Mouse (Mus musculus) midbrain, postnatal 0 days (tissue): ENCODE data around the gene Dynlt1b. TPM values are rescaled to one million over a fixed set of nuclear protein-coding genes. Genes with fewer than 3 reads are reported as not detected.
"Not testable (repeated sequence)": the region's sequence is repeated elsewhere in the genome, so short reads cannot be mapped to it uniquely, and the experiment has no call there.

ENCODE experiments used
- ATAC-seq: fragments of 200-750 bp; cut with Nextera tagmentation; 2 replicates; pipeline ENCODE4 v1.8.0; 2017; ENCODE audit warnings: moderate number of reproducible peaks, mild to moderate bottlenecking, moderate TSS enrichment, moderate library complexity; ENCODE audit not compliant: low FRiP score
- DNase-seq: peaks from one replicate; pipeline ENCODE4 v3.0.0-alpha.2; 2015; ENCODE audit warnings: low spot score
- H3K27ac ChIP-seq: fragments of 300-500 bp; sonication (generic); 2 replicates; pipeline ENCODE4 v1.5.1; 2014; ENCODE audit warnings: low read depth, mild to moderate bottlenecking, low read length, mixed read lengths
- H3K27me3 ChIP-seq: fragments of 300-500 bp; sonication (generic); 2 replicates; pipeline ENCODE4 v1.6.1; 2014; ENCODE audit warnings: low read length, control low read depth, mixed read lengths; ENCODE audit not compliant: insufficient read depth
- H3K36me3 ChIP-seq: fragments of 300-500 bp; sonication (generic); 2 replicates; pipeline ENCODE4 v1.6.1; 2014; ENCODE audit warnings: low read length, control low read depth, mixed read lengths; ENCODE audit not compliant: insufficient read depth
- H3K4me1 ChIP-seq: fragments of 300-500 bp; sonication (generic); 2 replicates; pipeline ENCODE4 v1.6.1; 2014; ENCODE audit warnings: mild to moderate bottlenecking, control low read depth, antibody characterized with exemption, low read length, mixed read lengths; ENCODE audit not compliant: insufficient read depth
- H3K4me2 ChIP-seq: fragments of 300-500 bp; sonication (generic); 2 replicates; pipeline ENCODE4 v1.6.1; 2014; ENCODE audit warnings: low read depth, mild to moderate bottlenecking, low read length, mixed read lengths; ENCODE audit not compliant: poor library complexity, severe bottlenecking
- H3K4me3 ChIP-seq: fragments of 300-500 bp; sonication (generic); 2 replicates; pipeline ENCODE4 v1.5.1; 2014; ENCODE audit warnings: low read depth, mild to moderate bottlenecking, low read length, moderate library complexity
- H3K9ac ChIP-seq: fragments of 300-500 bp; sonication (generic); replicated peaks from 2 replicates; pipeline ENCODE4 v1.6.1; 2014; ENCODE audit warnings: mild to moderate bottlenecking, low read length, moderate library complexity, mixed read lengths; ENCODE audit not compliant: poor library complexity, severe bottlenecking
- H3K9me3 ChIP-seq: fragments of 300-500 bp; sonication (generic); 2 replicates; pipeline ENCODE4 v1.6.1; 2016; ENCODE audit warnings: low read length, control low read depth
- CTCF ChIP-seq: IDR thresholded peaks from 2 replicates; pipeline ENCODE4 v1.5.1; 2016; ENCODE audit warnings: antibody characterized with exemption, mild to moderate bottlenecking
- WGBS: fragments of 180-500 bp; shearing (Covaris S2); extraction: QIAGEN DNeasy Blood & Tissue Kit; methylation state at CpG from one replicate; pipeline ENCODE4 v1.1.7; 2014; 5-methylcytosine and 5-hydroxymethylcytosine counted together
- polyA plus RNA-seq: library from polyadenylated mRNA; unstranded; fragments of >200 nt; fragmentation: Nextera tagmentation; extraction: Ambion mirVana; gene quantifications from 2 replicates; pipeline ENCODE4 v1.2.1, GENCODE M21; 2015
- total RNA-seq: library from RNA; depleted of rRNA; stranded (reverse); fragments of >200 nt; gene quantifications from 2 replicates; pipeline ENCODE4 v1.2.3, GENCODE M21; 2014

The Dynlt1b gene
- total and polyA plus RNA-seq, 2 experiments from 2014 or later: 625 to 1,251 TPM

- H3K27me3 ChIP-seq, ATAC-seq, H3K9ac ChIP-seq, H3K9me3 ChIP-seq, DNase-seq, H3K27ac ChIP-seq, H3K36me3 ChIP-seq, H3K4me1 ChIP-seq, H3K4me3 ChIP-seq, H3K4me2 ChIP-seq: not testable (repeated sequence)
- 96% methylated on average over 5 of the region's 5 CpGs for WGBS
Observed at GRCm38 (mm10) chr17:6461083-6461595, 31.2 kb downstream of the Dynlt1b start.

DNA sequence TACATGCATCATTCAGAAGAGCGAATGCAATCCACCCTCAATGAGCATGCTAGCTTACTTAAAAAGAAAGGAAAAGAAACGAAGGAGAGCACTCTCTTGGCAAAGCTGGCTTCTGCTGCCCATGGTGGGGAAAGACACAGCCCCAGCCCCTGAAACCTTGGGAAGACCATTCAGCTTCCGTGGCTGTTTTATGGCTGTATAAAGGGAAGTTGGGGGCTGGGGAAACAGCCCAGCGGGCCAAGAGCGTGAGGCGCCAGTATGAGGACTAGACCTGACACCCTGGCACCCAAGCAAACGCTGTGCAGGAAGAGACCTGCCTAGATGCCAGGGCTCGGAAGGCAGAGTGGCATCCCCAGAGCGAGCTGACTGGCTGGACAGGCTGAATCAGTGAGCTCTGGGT is 35.8 kb downstream of the Dynlt1b start:
- WGBS: 67% methylated on average over 8 of the region's 9 CpGs
- not testable (repeated sequence) for H3K4me2 ChIP-seq, H3K27ac ChIP-seq, H3K4me1 ChIP-seq, DNase-seq, H3K9me3 ChIP-seq, H3K9ac ChIP-seq, H3K27me3 ChIP-seq, ATAC-seq, H3K4me3 ChIP-seq, H3K36me3 ChIP-seq

- not testable (repeated sequence) for H3K4me2 ChIP-seq, H3K4me3 ChIP-seq, H3K36me3 ChIP-seq, H3K9me3 ChIP-seq, H3K27ac ChIP-seq, DNase-seq, H3K9ac ChIP-seq, ATAC-seq, H3K27me3 ChIP-seq, H3K4me1 ChIP-seq
- peak; percentile 31 for TF ChIP-seq CTCF
- WGBS: 66% methylated on average over 16 of the region's 18 CpGs
Observed at GRCm38 (mm10) chr17:6467638-6468461, 37.9 kb downstream of the Dynlt1b start.

- not testable (repeated sequence) for H3K9ac ChIP-seq, DNase-seq, H3K9me3 ChIP-seq, H3K4me1 ChIP-seq, H3K4me2 ChIP-seq, ATAC-seq, H3K4me3 ChIP-seq, H3K36me3 ChIP-seq, H3K27me3 ChIP-seq, H3K27ac ChIP-seq
- 65% methylated on average over 2 of the region's 3 CpGs for WGBS
Observed at GRCm38 (mm10) chr17:6470031-6470430, 40.1 kb downstream of the Dynlt1b start.

GRCm38 (mm10) chr17:6470671-6471070 is 40.8 kb downstream of the Dynlt1b start:
- H3K4me2 ChIP-seq, H3K36me3 ChIP-seq, H3K27me3 ChIP-seq, H3K4me3 ChIP-seq, H3K4me1 ChIP-seq, H3K27ac ChIP-seq, ATAC-seq, H3K9me3 ChIP-seq, DNase-seq, H3K9ac ChIP-seq: not testable (repeated sequence)
- WGBS: 90% methylated on average over 3 of the region's 7 CpGs

DNA sequence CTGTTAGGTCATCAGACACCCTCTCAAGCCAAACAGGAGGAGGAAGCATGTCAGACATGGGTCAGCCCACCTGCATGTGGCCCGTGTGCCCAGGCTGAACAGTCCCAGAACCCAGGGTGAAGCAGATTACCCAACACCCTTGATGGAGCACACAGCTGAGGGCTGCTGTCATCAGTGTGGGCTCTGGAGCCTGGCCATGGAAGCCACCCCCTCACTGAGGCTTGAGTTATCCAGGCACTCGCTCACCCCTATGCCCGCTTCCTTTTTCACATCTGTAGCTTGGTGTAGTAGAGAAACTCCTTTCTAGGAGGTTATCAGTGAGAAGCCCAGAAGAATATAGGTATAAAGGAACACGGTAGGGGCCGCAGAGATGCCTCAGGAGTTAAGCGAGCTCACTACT is 45.4 kb downstream of the Dynlt1b start:
- not testable (repeated sequence) for ATAC-seq, H3K27me3 ChIP-seq, H3K4me1 ChIP-seq, H3K36me3 ChIP-seq, H3K27ac ChIP-seq, H3K4me2 ChIP-seq, H3K9ac ChIP-seq, H3K9me3 ChIP-seq, H3K4me3 ChIP-seq, DNase-seq
- WGBS: 95% methylated on average over 6 of the region's 6 CpGs

DNA sequence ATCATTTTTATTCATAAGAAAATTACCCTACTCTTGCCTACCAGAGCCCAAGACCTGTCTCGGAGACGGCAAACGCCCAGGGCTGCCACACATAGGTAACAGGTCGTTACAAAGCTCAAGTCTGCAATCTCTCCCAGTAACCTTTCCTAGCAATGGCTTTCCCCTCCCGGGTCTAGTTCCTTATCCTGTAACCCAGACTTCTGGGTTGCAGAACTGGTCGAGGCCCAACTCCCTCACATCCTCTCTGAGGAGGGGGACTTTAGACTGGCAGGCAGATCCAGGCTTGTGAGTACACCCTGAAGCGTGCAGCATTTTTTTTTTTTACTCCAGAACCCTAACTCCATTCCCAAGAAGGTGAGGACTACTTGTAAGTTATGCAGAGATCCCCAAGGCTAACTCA is 46.0 kb downstream of the Dynlt1b start:
- not testable (repeated sequence) for H3K9ac ChIP-seq, H3K27ac ChIP-seq, DNase-seq, H3K9me3 ChIP-seq, H3K4me1 ChIP-seq, H3K27me3 ChIP-seq, ATAC-seq, H3K36me3 ChIP-seq
- peak overlapping the region; percentile 64; the same call in 1 of the 2 replicates for H3K4me3 ChIP-seq
- 64% methylated on average over 7 of the region's 7 CpGs for WGBS
- H3K4me2 ChIP-seq: peak overlapping the region; percentile 83; the same call in 1 of the 2 replicates

DNA sequence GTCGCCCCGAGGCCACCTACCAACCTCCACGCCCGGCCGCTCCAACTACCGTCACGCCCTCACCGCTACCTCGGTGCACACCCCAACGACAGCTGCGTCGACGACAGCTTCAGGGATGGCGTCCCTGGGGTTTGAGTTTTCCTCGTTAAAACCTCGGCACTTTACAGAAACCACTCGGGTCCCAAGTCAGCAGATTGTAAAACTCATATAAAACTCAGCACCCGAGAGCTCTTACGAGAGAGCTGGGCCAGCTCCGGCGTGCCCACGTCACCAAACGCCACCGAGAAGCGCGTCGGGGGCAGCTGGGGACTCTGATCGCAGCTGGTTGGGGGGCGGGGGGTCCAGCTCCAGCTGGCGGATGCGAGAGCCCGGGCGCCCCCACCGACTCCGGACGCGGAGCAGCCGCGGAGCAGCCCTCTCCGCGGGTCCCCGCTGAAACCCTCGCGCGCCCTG is 46.6 kb downstream of the Dynlt1b start:
- not testable (repeated sequence) for H3K9me3 ChIP-seq, H3K4me1 ChIP-seq, H3K27me3 ChIP-seq, H3K36me3 ChIP-seq
- ATAC-seq (peak; percentile 61), DNase-seq (peak; percentile 65)
- Histone ChIP-seq H3K27ac (peak overlapping the region; percentile 55; the same call in 1 of the 2 replicates), H3K4me2 (peak overlapping the region; percentile 83), H3K9ac (peak overlapping the region; percentile 70), H3K4me3 (peak overlapping the region; percentile 64)
- under 1% methylated on average over 45 of the region's 45 CpGs for WGBS
